Mouse (Mus musculus): Measurements from ENCODE around the gene Pak2.
"Not testable (repeated sequence)": the region's sequence is repeated elsewhere in the genome, so short reads cannot be mapped to it uniquely, and the experiment has no call there.

Pak2 gene

DNA sequence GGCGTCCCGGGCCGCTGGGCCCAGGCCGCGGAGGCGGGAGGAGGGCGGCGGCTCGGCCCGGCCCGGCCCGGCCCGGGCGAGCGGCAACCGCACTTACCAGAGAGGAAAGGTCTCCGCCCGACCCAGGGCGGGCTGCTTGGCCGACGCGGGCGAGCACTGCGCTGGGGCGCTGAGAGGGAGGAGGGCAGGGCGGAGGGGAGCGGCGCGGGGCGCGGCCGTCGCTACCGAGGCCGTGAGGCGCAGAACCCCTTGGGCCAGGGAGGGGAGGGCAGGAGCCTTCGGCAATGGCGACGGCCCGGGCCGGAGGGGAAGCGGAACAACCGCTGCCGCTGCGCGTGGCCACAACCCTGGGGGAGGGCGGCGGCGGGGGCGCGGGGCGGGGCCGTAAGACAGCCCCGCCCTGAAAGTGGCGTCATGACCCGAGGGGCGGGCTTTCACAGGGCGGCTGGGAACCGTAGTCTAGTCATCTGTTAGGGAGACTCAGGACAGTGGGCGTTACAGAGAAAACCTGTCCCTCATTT is at the start of gene Pak2:
Pak2 (minus strand) TSS at position 352 of the 521 bp plus-strand sequence.
- peak; percentile 88 for DNase-seq

DNA sequence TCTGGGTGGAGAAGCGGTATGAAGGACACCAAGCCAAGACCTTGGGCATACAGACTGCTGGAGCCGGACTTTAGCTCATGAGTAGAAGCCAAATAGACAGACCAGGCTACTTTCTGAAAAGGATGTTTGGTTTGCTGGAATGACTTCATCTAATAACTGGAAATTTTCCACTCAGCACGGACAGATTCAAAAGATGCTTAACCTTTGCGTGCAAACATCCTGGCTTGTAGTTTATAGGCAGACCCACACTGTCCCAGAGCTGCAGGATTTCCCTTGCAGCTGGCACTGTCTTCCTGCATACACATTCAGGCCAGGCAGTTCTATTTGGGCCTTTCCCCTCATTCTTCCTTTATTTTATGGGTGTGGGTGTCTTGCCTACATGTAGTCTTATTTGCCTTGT is 47.9 kb upstream of the Pak2 start:
- DNase-seq: no peak

DNA sequence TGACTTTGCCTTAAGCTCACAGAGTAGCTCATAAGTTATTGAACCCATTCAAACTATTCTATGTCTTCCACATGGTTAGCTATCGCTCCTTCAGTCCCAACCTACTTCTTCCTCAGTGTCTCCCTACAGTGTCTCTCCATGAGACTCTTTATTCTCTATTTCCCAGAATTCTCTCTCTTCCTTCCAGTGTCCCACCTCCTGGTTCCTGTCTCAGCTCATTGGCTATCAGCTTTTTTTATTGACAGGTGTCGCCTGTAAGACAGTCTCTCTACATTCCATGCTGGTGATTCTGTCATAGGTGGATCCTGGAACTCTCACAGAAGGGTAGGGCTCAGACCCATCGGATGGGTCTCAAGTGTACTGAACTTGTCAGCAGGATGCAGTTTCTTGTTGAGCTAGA is 46.2 kb upstream of the Pak2 start:
- no peak for DNase-seq

DNA sequence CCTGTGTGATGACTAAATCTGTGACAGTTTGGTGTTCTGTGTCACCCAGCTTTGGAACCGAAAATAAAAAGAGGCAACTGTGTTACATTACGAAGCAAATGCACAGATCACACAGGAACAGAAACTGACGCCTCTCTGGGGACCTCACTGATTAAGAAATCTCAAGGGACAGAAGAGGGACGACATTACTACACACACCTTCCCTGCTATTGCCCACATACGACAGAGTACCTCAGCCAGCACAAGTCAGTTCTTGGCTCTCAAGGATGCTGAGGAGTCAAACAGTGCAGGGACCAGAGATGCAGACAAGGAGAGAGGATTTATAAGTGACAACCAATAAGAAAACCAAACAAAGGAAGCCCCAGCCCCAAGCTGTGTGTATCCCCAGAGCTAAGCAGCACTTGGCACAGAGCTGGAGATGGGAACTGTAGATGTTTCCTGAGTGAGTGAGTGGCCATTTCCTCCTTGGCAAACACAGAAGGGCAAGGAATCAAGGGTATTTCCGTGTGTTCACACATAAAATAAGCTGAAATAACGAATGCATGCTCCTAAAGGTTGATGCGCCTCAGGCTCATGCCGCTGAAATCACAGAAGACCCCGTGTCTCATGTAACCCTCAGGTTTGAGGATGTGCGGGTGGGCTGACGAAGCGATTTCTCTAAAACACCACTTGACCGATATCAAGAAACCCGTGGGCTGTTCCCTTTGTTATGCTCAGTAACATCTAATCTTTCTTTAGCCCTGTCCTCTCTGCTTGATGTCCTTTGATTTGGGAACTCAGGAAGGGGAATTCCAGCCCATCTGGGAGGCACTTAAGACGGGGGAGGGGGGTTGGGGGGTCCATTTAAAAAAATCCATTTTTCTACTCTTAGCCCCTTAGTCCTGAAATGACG is 45.5 kb upstream of the Pak2 start:
- DNase-seq: peak; percentile 44

DNA sequence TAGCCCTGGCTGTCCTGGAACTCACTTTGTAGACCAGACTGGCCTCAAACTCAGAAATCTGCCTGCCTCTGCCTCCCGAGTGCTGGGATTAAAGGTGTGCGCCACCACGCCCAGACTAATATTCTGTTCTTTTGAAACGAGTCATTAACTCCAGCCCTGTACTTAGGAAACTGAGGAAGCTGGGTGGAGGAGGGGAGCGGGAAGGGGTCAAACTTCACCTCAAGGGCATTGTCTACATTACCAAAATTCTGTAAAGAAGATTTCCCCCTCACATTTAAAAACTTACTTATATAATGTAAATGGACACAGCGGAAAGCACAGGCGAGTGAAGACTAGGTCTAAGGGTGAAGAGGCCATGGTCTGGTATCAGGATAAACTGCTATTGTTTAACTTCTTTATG is 44.9 kb upstream of the Pak2 start:
- DNase-seq: no peak

DNA sequence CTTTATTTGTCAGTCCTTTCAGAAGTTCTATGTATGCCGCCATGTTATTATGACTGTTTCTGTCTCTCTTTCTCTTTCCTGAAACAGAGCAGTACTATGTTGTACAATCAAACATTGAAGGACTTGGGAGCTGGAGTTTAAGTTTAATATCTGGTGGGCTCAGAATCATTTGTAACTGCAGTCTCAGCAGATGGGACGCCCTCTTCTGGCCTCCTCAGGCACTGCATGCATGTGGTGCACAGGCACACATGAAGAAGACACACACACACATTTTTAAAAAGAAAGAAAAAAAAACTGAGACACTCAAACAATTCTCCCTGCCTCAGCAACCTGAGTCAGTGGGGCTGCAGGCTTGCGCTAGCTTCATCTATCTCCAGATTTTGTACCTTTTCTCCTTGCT is 41.3 kb upstream of the Pak2 start:
- no peak for DNase-seq

DNA sequence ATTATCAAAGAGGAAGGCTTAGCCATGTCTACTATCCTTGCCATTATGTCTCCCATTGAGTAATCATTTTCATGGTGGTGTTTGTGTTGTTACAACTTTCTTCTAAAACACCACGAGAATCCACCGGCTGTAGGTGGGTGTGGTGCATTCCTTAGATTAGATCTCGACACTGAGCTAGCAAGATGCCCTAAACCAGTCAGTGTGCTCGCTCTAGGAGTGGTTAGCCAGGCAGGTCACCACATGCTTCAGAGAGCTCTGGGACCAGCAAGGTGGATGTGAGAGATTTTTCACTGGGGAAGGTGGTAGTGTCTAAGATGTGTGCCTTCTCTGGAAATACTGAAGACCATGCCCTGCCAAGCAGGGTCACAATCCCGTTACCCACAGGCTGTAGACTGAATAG is 37.0 kb upstream of the Pak2 start:
- no peak for DNase-seq

DNA sequence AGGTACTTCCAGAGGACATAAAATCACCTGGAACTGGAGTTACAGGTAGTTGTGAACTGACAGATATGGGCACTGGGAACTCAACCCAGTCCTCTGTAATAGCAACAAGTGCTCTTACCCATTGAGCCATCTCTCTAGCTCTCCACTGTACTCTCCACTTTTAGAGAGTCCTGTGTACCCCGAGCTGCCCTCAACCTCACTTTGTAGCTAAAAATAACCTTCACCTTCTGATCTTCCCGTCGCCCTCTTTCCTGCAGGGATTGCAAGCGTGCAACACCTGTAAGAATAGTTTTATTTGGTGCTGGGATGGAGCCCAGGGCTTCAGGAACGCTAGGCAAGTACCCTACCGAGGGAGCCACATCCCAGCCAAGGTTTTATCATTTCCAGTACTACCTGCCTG is 36.6 kb upstream of the Pak2 start:
- DNase-seq: no peak

DNA sequence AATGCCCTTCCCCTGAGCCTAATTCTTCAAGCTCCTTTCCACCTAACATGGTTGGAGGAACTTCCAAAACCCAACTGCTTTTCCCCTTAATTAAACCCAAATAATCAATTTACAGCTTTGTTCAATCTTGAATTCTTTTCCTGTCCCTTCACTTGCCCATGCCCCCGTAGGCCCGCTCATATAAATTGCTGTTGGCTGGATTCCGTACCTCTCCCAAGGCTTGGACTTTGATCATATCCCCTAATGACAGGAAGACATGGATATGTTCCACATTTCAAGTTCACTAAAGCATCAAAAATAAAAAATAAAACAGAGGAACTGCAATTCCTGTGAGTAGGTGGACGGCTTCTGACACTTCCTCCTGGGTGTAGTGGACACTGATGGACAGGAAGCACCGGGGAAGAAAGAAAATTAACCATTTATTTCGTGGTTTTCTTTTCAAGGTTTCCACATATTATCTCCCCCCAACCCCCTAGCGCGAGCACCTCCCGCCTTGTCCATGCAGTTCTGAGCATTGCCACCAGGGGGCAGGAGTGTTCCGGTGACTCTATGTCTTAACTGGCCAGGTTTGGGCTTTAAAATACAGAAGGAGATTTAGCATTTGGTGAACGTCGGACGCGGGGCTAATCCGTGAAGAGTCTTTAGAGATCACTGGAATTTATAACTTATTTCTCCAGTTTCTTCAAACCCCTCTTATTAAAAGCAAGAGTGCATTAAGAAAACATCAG is 36.0 kb upstream of the Pak2 start:
- peak; percentile 90 for DNase-seq

DNA sequence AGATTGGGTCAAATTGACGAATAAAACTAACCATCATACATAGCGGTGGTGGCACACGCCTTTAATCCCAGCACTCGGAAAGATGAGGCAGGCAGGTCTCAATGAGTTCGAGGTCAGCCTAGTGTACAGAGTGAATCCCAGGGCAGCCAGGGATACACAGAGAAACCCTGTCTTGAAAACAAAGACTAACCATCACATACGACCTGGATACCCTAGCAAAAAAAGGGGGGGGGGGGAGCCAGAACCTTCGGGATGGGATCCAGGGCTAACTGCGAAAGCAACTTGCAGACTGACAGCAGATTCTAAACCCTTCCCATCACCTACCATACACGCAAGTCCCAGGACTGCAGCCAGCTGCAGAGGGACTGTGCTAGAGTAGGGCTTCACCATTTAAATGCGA is 35.3 kb upstream of the Pak2 start:
- DNase-seq: no peak

DNA sequence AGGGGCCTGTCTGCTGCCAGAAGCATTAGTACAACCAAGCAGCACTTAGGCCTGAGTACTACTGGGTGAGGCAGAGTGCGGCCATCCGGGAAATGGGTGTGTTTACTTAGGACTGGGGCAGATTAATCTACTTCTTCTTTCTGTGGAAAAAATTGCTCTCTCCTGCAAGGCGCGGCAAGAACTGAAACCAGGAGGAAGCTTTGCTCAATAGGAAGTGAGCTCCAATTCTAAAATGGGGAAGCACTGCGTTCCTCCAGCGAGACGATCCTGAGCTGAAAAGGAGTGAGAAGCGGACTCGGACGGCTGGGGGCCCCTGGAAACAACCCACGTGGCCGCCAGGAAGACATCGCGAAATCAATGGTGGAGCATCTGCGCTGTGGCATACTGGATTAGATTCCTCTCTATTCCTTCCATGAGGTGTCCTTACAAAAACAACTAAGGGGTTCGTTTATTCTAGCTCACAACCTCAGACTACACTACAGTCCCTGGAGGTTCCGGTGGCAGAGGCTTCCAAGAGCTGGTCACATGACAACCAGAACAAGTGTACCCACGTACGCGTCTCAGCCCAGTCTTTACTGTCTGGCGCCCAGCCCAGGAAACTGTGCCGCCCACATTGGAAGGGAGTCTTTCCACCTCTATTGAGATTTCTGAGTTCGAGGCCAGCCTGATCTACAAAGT is 34.5 kb upstream of the Pak2 start:
- peak; percentile 80 for DNase-seq

DNA sequence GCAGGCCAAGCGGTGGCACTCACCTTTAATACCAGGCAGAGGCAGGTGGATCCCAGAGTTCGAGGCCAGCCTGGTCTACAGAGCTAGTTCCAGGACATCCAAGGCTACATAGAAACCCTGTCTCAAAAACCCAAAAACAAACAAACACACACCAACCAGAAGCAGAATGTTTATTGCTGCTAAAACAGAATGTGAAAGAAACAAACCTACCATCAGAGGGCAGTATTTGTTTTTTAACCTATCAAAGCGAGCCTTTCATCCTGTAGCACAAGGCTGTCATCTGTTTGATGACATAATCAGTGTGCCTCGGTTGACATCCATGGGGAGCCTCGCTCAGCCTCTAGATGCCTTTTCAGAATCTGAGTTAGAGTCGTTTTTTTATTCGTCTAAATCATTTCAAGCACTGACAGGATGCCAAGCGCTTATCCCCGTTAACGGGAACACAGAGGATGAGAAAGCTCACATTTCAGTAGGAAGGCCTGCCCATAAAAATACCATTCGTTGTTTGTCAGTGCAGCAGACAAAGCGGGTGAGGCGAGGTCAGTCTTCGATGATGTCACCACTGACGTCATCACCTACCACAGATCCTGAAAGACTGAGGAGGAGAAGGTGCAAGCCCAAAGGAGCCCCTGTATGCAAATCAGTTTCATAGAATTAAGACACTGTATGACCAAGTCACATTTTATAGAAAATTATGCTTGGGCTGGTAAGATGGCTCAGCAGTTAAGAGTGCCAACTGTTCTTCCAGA is 32.0 kb upstream of the Pak2 start:
- no peak for DNase-seq

DNA sequence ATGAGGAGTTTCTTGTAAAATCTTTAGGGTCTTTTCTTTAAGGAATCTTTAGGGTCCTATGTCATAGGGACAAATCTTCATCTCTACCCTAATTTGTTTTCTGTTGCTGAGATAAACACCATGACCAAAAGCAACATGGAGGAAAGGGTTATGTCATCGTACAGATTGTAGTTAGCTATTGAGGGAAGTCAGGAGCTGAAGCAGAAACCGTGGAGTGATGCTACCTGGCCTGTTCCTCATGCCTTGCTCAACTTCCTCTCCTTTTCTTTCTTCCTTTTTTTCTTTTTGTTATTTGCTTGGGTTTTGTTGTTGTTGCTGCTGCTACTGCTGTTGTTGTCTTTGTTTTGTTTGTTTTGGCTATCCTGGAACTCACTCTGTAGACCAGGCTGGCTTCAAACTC is 29.4 kb upstream of the Pak2 start:
- no peak for DNase-seq

DNA sequence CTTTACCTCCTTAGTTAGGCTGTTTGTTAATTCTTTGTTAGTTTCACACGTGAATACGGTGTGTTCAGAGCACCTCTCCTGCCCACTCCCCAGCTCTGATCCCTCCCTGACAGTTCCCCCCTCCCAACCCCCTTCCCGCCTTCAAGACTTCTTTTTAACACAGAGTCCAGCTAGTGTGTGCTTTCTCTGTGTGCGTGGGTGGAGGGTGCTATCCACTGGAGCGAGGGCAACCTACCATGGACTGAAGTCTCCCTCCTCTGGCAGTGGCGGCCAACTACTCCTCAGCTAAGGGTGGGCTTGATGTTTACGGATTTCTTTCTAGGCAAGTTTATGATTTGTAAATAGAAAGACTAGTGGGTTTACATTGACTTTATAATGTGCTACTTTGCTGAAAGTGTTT is 29.0 kb upstream of the Pak2 start:
- DNase-seq: no peak

DNA sequence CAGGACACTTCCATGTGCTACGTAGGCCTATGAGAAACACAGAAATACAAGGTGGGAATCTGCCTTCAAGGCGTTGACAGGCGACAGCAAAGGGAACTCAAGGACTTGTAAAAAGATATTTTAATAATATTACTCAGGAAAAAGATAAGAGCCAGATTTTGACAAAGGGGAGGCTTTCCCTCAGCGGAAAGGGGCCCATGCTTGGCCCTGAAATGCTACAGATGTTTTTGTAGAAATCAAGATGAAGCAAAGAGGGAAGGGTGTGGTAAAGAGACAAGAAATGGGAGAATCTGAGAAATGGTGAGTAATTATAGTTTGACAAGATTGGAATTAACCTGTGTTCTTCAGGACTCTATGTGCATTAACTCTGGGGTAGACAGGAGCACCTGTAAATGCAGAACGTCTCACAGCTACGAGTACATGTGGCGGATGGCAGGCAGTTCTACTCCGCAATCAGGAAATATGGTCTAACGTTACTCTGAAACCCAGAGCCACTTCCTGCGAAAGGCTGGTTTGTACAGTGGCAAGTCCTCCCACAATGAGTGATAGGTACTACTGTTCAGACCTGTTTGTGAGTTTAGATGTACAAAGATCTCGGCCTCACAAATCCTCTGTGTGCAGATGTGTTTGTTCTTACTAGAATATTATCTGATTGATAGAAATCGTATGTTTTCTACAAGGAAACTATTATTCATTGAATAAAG is 28.4 kb upstream of the Pak2 start:
- DNase-seq: no peak

DNA sequence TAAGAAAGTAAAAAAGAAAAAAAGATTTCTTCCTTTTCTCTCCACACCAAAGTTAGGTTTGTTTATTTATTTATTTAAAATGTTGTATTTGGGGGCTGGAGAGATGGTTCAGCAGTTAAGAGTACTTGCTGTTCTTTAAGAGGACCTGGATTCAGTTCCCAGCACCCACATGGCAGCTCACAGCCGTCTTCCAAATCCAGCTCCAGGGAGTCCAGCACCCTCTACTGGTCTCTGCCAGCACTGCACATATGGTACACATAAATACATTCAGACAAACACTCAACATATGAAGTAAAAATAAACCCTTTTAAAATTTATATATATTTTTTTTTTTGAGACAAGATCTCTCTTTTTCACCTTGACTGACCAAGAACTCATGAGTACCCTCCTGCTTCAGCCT is 26.6 kb upstream of the Pak2 start:
- DNase-seq: no peak

DNA sequence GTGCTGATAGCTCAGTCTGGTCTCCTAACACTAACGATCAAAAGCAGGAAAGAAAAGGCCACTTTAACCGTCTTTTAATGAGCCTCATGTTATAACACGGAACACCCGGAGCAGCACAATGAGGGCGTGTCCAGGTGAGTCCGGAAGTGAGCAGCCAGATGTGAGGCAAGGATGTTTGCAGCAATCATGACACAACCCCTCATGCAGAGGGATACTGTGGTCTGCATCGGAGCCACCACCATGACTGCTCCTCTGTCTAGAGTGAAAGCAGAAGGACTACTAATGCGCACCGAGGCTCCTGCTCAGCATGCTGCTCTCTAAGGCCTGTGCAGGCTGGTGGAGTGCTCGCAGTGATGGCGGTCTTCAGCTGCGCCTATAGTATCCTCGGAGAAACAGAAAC is 23.2 kb upstream of the Pak2 start:
- DNase-seq: no peak

DNA sequence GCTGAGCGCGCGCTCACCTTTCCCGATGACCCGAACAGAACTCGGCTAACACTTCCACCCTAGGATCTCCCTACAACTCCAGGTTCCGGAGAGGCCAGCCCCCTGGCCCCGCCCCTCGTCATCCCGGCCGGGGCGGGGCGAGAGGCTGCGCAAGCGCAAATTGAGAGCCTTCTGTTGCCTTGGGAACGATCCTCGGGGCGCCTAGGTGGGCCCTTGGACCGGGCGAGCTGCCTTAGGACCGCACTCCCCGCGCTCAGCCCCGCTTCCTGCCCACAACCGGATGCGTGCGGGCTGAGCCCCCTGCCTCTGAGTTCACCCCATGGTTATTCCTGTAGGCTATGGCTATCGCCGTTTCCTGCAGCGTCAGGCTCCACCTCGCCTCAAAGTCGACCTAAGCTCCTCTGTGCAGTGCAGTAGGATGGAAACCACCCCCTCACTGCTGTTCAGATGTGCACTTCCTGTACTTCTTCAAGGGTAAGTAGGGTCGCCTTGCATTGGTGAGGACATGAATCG is 20.6 kb upstream of the Pak2 start, which contains the start of the genes Pigx and Cep19:
Pigx (minus strand) TSS at position 103 of the 513 bp plus-strand sequence.
Cep19 (plus strand) TSS at position 163 of the 513 bp plus-strand sequence.
- peak; percentile 88 for DNase-seq

DNA sequence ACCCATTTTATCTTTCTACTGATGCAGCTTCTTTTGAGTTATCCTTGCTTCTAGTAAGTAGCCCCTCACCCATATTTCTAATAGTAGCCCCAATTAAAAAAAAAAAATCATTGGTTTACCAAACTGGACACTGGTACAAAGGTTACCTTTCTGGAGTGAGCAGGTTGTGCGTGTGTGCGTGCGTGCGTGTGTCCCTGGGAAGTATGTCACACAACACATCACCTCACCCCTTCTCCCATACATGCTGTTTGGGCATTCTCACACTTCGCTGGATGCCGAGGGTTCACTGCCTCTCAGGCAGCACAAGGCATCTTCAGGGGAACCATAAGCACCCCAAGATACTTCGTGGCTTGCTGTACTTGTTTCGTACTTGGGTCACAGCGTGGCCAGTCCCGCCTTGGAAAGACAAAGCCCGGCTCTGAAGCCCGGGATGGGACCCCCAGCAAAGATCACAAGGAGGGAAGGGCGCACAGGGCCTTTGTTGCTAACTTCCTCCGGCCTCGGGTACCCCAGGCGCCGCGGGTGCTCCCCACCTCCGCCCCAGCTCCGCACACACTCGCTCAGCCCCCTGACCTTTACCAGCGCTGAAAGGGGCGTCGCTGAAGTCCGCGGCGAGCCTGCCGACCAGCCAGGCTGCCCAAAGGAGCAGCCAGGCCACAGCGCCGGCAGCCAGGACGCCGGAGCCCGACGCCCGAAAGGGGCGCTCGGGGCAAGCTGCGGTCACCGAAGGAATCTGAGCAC is 19.9 kb upstream of the Pak2 start:
- DNase-seq: no peak

DNA sequence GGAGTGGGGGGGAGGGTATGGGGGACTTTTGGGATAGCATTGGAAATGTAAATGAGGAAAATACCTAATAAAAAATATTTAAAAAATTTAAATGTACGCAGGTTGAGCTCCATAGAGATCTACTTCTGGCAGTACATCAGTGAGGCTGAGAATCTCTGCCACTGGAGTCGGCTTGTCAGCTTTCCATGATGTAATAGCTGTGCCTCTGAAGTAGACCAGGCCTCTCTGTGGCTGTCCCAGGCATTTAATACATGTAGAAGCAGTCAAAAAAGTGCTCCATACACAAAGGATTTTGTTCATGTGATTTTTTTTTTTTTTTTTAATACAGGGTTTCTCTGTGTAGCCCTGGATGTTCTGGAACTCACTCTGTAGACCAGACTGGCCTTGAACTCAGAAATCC is 18.6 kb upstream of the Pak2 start:
- not testable (repeated sequence) for DNase-seq

DNA sequence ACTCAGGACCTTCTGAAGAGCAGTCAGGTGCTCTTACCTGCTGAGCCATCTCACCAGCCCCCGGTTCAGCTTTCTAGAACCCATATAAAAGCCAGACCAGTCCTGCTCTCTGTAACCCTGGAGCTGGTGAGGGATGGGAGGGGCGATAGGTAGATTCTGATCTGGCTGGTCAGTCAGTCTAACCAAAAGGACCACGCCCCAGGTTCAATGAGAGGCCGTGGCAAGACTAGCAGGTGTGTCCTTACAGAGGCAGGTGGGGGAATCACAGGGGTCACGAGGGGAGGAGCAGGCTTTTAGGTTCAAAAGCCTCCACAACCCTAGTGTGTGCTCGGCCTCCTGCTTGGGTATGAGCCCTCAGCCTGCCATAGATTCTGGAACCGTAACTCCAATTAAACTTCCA is 12.3 kb upstream of the Pak2 start:
- no peak for DNase-seq
